Mouse (Mus musculus) testis, adult 2 months (tissue): ENCODE results near the gene Srsf3.

Experiments
- CTCF ChIP-seq: fragments of 200-500 bp; IDR thresholded peaks from 2 replicates; pipeline ENCODE4 v1.5.1; 2012; ENCODE audit warnings: low read depth, mild to moderate bottlenecking, inconsistent platforms, low read length, moderate library complexity; ENCODE audit not compliant: control insufficient read depth, insufficient read depth, insufficient replicate concordance
- POLR2A ChIP-seq: fragments of 200-500 bp; IDR thresholded peaks from 2 replicates; pipeline ENCODE4 v1.6.1; 2012; ENCODE audit warnings: low read depth, mild to moderate bottlenecking, inconsistent platforms, low read length, moderate library complexity; ENCODE audit not compliant: control insufficient read depth

DNA sequence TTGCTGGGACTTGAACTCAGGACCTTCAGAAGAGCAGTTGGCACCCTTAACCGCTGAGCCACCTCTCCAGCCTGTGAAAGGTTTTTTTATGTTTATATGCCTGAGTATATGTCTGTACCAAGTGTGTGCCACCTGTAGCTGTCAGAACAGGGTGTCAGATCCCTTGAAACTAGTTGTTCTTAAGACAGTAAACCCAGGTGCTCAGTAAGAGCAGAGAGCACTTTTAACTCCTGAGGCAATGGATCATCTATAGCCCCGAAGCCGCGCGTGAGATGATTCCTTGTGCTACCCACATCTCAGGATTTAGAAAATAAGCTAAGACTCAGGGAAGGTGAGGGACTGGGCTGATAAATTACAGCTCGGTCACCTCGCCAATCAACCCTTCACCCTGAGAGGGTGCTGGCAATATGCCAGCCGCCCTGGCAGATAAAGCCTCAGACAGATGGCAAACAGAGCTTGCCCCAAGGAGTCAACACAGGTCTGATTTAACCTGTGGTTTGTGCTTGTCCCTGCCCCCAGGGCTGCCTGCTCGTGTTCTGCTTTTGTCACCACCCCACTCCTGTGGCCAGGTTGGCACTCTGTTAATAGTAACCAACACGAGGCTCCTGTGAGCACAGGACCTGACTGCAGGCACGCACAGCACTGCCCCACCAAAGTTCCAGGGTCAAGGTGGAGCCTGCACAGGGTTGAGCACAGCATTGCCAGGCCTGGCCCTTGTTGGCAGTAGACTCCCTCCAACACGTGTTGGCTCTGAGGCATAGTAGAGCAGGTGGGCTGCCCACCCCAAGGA lies 13.5 kb downstream of the Srsf3 start:
- no peak for TF ChIP-seq CTCF
- TF ChIP-seq POLR2A, result no peak
